Comparison of ENCODE assay signal across 8 mouse cellular contexts in the genomic region with DNA sequence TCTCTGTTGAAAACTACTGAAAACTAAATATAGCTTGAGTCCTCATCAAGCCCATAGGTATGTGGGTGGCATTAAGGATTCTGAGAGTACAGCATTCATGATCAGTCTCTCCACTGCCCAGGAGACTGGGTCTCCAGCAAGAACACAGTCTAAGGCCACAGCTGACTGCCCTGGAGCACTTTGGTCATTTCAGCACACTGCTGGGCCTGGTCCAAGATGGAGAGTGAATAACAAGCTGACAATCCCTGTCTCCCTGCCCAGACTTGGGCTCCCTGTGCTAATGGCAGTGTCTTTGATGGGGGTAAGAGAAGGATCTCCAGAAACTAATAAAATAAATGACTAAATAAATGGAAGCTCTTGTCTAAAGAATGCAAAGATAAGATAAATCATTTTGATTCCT. TPM values are rescaled to one million over a fixed set of nuclear protein-coding genes. Genes with fewer than 3 reads are reported as not detected.
DNase-seq lines count a peak whose midpoint lies in the region; ATAC-seq lines count a peak whose summit lies in the region.

No protein-coding gene starts in this region.

- no peaks in the 10 kb centered on the region for H3K9me3 ChIP-seq in hindbrain, embryonic 12.5 days (replicated peaks)
- no peaks in the 10 kb centered on the region for H3K9me3 ChIP-seq in hindbrain, embryonic 10.5 days
- H3K9me3 ChIP-seq in forebrain, embryonic 12.5 days: no peaks in the 10 kb centered on the region
- no peaks in the 10 kb centered on the region for H3K9me3 ChIP-seq in midbrain, embryonic 15.5 days

- H3K4me3 ChIP-seq in hindbrain, embryonic 12.5 days: no peak overlapping the region
- H3K4me3 ChIP-seq in hindbrain, embryonic 10.5 days: no peak overlapping the region
- H3K4me3 ChIP-seq in forebrain, embryonic 12.5 days (replicated peaks): no peak overlapping the region
- H3K4me3 ChIP-seq in midbrain, embryonic 15.5 days: no peak overlapping the region

- H3K4me1 ChIP-seq in hindbrain, embryonic 12.5 days: peaks cover 17% of the 10 kb centered on the region
- peaks cover 17% of the 10 kb centered on the region for H3K4me1 ChIP-seq in hindbrain, embryonic 10.5 days (replicated peaks)
- H3K4me1 ChIP-seq in forebrain, embryonic 12.5 days: peaks cover 17% of the 10 kb centered on the region
- 0 out of 2 replicates have a peak, but pooled peaks cover 3% of the 10 kb centered on the region for H3K4me1 ChIP-seq in midbrain, embryonic 15.5 days

- H3K36me3 ChIP-seq in hindbrain, embryonic 12.5 days: no peaks in the 10 kb centered on the region
- no peaks in the 10 kb centered on the region for H3K36me3 ChIP-seq in hindbrain, embryonic 10.5 days
- H3K36me3 ChIP-seq in forebrain, embryonic 12.5 days (replicated peaks): no peaks in the 10 kb centered on the region
- H3K36me3 ChIP-seq in midbrain, embryonic 15.5 days (replicated peaks): no peaks in the 10 kb centered on the region

- H3K9ac ChIP-seq in hindbrain, embryonic 12.5 days: no peak overlapping the region
- H3K9ac ChIP-seq in forebrain, embryonic 12.5 days: no peak overlapping the region
- H3K9ac ChIP-seq in midbrain, embryonic 15.5 days: no peak overlapping the region

- H3K27me3 ChIP-seq in hindbrain, embryonic 12.5 days: no peaks in the 10 kb centered on the region
- H3K27me3 ChIP-seq in hindbrain, embryonic 10.5 days (ENCODE audit: insufficient read depth, poor library complexity, severe bottlenecking): no peaks in the 10 kb centered on the region
- H3K27me3 ChIP-seq in forebrain, embryonic 12.5 days: no peaks in the 10 kb centered on the region
- no peaks in the 10 kb centered on the region for H3K27me3 ChIP-seq in midbrain, embryonic 15.5 days (replicated peaks)

- no peak overlapping the region for H3K4me2 ChIP-seq in hindbrain, embryonic 12.5 days (replicated peaks)
- no peak overlapping the region for H3K4me2 ChIP-seq in forebrain, embryonic 12.5 days
- no peak overlapping the region for H3K4me2 ChIP-seq in midbrain, embryonic 15.5 days

- ATAC-seq in hindbrain, embryonic 12.5 days (ENCODE audit: low FRiP score): no peak
- 0 out of 2 replicates have a peak, but pooled peaks have one; percentile 32 for ATAC-seq in forebrain, embryonic 12.5 days (ENCODE audit: low FRiP score)
- no peak for ATAC-seq in midbrain, embryonic 15.5 days (replicated peaks)

- DNase-seq in hindbrain, embryonic 10.5 days (ENCODE audit: low spot score): no peak
- peak; percentile 15 for DNase-seq in adrenal gland, postnatal 14 days
- peak; percentile 66 for DNase-seq in kidney, adult 9 months
- no peak for DNase-seq in spleen, adult 12 weeks (ENCODE audit: low spot score)
- DNase-seq in urinary bladder, postnatal 25 days (ENCODE audit: low spot score): no peak

- peak overlapping the region; percentile 3; the same call in 1 of the 2 replicates for H3K27ac ChIP-seq in hindbrain, embryonic 12.5 days
- no peak overlapping the region for H3K27ac ChIP-seq in hindbrain, embryonic 10.5 days
- H3K27ac ChIP-seq in forebrain, embryonic 12.5 days: peak overlapping the region; percentile 63; the same call in 1 of the 2 replicates
- H3K27ac ChIP-seq in midbrain, embryonic 15.5 days: no peak overlapping the region

RNA-seq across cellular contexts. Expression of a gene that starts 30.5 kb away (rescaled TPM):
- 27.9 and 32.3 TPM in 2 replicates for polyA plus RNA-seq in hindbrain, embryonic 12.5 days (2016; fragmentation: Nextera tagmentation; extraction: Ambion mirVana)
- 17.5 and 23.9 TPM in 2 replicates for polyA plus RNA-seq in hindbrain, embryonic 10.5 days (2016; fragmentation: Nextera tagmentation; extraction: Ambion mirVana)
- total RNA-seq in adrenal gland, postnatal 14 days (2021): 15.2 and 17.3 TPM in 2 replicates
- polyA plus RNA-seq in forebrain, embryonic 12.5 days (2016; fragmentation: Nextera tagmentation; extraction: Ambion mirVana): 34.0 and 42.6 TPM in 2 replicates
- polyA plus RNA-seq in midbrain, embryonic 15.5 days (2015; fragmentation: Nextera tagmentation; extraction: Ambion mirVana): 22.4 and 23.8 TPM in 2 replicates

Comparison
In these comparisons a context has a peak if more than half of its experiments do, and no peak if none do; other contexts are left out.
1. H3K27ac ChIP-seq: peak in hindbrain, embryonic 12.5 days (single experiment) and forebrain, embryonic 12.5 days (single experiment); none in hindbrain, embryonic 10.5 days (single experiment) and midbrain, embryonic 15.5 days (single experiment).
2. DNase-seq: peak in adrenal gland, postnatal 14 days (single experiment) and kidney, adult 9 months (single experiment); none in hindbrain, embryonic 10.5 days (single experiment), spleen, adult 12 weeks (single experiment) and urinary bladder, postnatal 25 days (single experiment).